Mouse (Mus musculus) lung, adult 2 months (tissue): ENCODE results near the gene Ablim1.

Source experiments
- CTCF ChIP-seq: fragments of 200-500 bp; IDR thresholded peaks from 2 replicates; pipeline ENCODE4 v1.5.1; 2011; ENCODE audit warnings: mild to moderate bottlenecking, low read length, control low read depth; ENCODE audit not compliant: insufficient read depth
- POLR2A ChIP-seq: fragments of 200-500 bp; IDR thresholded peaks from 2 replicates; pipeline ENCODE4 v1.6.1; 2011; ENCODE audit warnings: low read depth, mild to moderate bottlenecking, control low read depth, low read length, borderline replicate concordance; ENCODE audit errors: extremely low read depth

DNA sequence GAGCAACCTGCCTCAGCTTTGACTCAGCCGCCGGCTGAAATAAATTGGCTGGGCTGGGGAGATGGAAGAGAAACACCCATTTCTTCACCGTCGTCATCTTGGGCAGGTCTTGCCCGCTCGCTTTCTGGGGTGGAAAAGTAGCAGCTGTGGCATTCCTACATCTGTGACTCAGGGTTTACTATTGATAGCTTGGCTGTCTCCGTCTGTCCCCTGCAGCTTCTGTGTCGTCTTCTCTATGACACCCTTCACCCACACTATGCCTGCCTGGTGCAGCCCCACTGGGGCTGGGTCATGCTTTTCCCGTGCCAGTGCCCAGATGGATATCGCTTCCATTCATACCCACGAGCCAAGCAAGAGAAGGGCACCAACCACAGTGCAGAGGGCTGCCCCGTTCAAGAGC is 116.2 kb downstream of the Ablim1 start:
- TF ChIP-seq CTCF (no peak), POLR2A (no peak)
